Mouse (Mus musculus) myocyte (in vitro differentiated cells): ENCODE results near the gene Asap2.

Experiments used
- CEBPB ChIP-seq: IDR thresholded peaks from 2 replicates; pipeline ENCODE4 v1.6.1; 2011; ENCODE audit warnings: mild to moderate bottlenecking, moderate library complexity; ENCODE audit not compliant: poor library complexity, insufficient read depth, severe bottlenecking
- E2F4 ChIP-seq: IDR thresholded peaks from one replicate; pipeline ENCODE4 v1.6.1; 2011; ENCODE audit warnings: mild to moderate bottlenecking, control low read depth, moderate library complexity; ENCODE audit not compliant: insufficient read depth
- MAX ChIP-seq: IDR thresholded peaks from one replicate; pipeline ENCODE4 v1.6.1; 2011; ENCODE audit warnings: low read depth, mild to moderate bottlenecking, control low read depth
- MYOD1 ChIP-seq, 3 experiments: IDR thresholded peaks; one replicate each; pipeline ENCODE4 v1.6.1; 2011; ENCODE audit warnings: control low read depth in 2 of 3, low read depth in 2 of 3, mild to moderate bottlenecking in 2 of 3, moderate library complexity in 1 of 3; ENCODE audit not compliant: insufficient read length in 2 of 3, control insufficient read depth in 1 of 3
- POLR2A ChIP-seq: IDR thresholded peaks from one replicate; pipeline ENCODE4 v1.6.1; 2011; ENCODE audit warnings: low read depth, mild to moderate bottlenecking, control low read depth, moderate library complexity; ENCODE audit not compliant: insufficient read length
- POLR2AphosphoS2 ChIP-seq: IDR thresholded peaks from one replicate; pipeline ENCODE4 v1.6.1; 2011; ENCODE audit warnings: low read depth, control low read depth; ENCODE audit not compliant: insufficient read length
- TCF12 ChIP-seq: IDR thresholded peaks from one replicate; pipeline ENCODE4 v1.6.1; 2011; ENCODE audit warnings: mild to moderate bottlenecking, control low read depth; ENCODE audit not compliant: poor library complexity, insufficient read depth, severe bottlenecking
- USF1 ChIP-seq: IDR thresholded peaks from one replicate; pipeline ENCODE4 v1.6.1; 2011; ENCODE audit warnings: low read depth, mild to moderate bottlenecking, control low read depth, moderate library complexity

DNA sequence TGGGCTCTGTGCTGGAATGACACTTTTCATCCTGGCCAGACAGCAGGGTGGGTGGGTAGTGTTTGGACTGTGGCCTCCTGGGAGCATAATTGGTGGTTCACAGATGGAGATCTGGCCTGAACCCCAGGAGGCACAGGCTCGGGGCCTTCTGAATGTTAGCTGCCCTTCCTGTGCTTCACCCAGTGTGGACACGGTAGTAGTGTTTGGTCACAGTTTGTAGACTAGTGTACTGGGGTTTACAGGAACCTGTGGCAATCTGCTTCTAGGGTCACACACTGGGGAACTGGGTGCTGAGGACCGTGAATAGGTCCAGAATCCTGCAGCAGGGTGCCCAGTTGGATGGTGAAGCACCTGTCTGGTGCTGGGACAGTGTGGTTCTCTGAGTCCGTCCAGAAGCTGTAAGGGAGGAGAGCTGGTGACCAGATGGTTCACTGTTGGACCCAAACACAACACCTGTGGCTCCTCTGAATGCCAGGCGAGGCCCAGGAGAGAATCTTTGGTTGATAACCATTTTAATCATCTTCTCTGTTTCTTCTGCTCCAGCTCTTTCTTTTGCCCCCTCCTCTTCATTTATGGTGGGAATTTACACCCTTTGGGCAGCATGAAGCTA is 151.5 kb downstream of the Asap2 start:
- no peak for TF ChIP-seq MYOD1 (IDR thresholded peaks at IDR 0.05; ENCODE audit: control insufficient read depth in 1 of 3, insufficient read length in 2 of 3, low read depth in 2 of 3)
- no peak for TF ChIP-seq TCF12
- no peak for TF ChIP-seq E2F4
- TF ChIP-seq CEBPB = no peak
- no peak for TF ChIP-seq POLR2A
- no peak for TF ChIP-seq POLR2AphosphoS2
- TF ChIP-seq USF1 = no peak
- TF ChIP-seq MAX = no peak
